Mouse (Mus musculus): ENCODE data around the gene Mrpl37. TPM values are rescaled to one million over a fixed set of nuclear protein-coding genes. Genes with fewer than 3 reads are reported as not detected.
A peak's percentile ranks its signal among the peaks of the same experiment; 100 is the strongest.

The Mrpl37 gene
- total RNA-seq, 2 experiments from 2014 or later, result 78.5 to 104 TPM

DNA sequence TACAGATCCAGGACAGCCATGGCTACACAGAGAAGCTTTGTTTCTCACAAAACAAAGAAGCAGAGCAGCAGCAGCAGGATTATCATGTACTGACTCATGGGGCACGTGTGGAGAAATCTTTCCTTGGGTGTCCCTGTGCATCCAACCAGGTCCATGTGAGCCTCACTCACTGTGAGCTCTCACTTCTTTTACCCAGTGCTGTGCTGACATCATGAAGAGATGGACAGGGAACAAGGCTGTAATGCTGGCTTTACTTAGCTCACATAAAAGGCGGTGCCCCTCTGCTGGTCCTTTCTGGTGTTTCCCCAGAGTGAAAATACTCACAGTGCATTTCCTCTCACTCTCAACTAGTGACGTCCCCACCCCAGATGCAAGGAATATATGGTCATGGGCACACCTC, 45.2 kb downstream of the Mrpl37 start:
- no peak for ATAC-seq (replicated peaks; ENCODE audit: low FRiP score, low TSS enrichment, poor library complexity, severe bottlenecking)

DNA sequence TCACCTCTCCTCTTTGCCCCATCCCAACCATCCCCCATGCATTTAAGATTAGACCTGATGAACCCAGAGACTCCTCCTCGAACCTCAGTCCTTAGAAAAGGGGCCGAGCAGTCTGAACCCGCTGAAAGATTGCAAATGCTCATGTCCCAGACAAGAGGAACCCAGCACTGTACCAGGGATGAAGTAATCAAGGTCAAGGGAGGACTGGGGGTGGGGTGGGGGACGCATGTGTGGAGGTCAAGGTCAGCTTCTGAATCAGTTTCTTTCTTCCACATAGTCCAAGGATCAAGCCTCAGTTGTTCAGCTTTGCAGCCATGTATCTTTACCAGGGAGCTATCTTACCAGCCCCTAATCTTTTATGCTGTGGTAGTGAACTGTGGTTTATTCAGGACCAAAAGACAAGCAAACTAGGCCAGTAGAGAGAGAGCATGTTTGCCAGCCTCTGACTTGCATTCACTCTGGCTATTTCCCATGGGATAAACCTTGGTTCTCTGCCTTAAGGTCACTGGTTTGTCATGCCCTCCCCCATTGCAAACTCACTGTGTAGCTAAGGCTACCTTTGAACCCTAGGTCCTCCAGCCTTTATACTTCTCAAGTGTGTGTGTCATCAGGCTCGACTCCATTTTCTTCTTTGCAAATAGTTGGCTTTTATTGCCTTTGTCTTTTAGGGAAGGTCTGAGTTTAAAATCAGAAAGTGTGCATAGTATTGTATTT, 46.2 kb downstream of the Mrpl37 start:
- ATAC-seq (replicated peaks; ENCODE audit: low FRiP score, low TSS enrichment, poor library complexity, severe bottlenecking), result no peak

DNA sequence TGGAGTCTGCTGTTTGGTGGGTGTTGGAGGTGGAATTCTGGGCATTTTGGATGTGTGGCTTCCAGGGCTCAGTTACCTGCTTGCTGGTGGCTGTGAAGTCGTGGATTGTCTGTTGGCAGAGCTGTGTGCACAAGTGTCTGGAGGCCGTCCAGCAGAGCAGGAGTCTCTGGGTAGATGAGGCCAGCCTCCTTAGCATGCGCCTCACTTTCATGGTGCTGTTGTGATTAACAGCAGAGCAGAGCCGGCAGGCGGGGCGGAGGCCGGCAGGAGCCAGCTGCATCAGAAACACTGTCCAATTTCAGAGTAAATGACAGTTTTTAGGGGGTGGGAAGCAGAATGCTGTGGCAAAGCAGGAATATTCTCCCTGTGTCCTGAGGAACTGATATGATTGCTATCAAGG, 47.6 kb downstream of the Mrpl37 start:
- ATAC-seq (replicated peaks; ENCODE audit: low FRiP score, low TSS enrichment, poor library complexity, severe bottlenecking), result no peak

DNA sequence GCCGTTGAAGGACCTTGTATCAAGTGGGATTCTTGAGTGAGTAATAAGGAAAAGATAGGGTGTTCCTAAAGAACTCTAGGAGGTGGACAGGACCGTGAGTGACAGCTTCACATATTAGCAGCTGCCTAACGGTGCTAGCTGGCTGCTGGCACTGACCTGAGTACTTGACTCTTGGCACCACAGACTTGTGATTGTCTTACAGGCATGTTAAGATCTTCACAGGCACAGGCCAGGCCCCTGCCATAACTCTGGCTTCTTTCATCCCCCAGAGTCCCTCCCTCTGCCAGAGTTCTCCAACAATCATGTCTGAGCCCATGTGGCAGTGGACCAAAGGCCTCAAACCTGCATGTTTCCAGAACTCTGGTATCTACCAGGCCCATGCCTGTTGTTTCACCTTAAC, 48.1 kb downstream of the Mrpl37 start:
- no peak for ATAC-seq (replicated peaks; ENCODE audit: low FRiP score, low TSS enrichment, poor library complexity, severe bottlenecking)

DNA sequence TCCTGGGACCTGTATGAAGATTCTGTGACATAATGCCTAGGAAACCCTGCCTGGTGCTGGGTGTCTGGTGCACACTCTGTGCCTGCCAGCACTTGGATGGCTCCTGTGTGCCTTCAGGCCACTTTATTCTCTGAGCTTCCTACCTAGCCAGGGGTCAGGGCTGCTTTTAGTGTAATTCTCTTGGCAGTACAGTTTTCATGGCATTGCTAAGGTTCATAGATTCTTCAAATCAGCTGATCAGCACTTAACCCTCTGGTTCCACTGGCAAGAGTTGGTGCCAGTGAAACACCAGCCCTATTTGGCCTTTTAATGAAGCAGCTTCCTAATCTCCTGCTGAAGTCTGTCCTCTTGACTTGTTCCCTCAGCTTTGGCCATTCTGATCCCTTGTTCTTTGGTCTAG, 49.4 kb downstream of the Mrpl37 start:
- no peak for ATAC-seq (replicated peaks; ENCODE audit: low FRiP score, low TSS enrichment, poor library complexity, severe bottlenecking)

DNA sequence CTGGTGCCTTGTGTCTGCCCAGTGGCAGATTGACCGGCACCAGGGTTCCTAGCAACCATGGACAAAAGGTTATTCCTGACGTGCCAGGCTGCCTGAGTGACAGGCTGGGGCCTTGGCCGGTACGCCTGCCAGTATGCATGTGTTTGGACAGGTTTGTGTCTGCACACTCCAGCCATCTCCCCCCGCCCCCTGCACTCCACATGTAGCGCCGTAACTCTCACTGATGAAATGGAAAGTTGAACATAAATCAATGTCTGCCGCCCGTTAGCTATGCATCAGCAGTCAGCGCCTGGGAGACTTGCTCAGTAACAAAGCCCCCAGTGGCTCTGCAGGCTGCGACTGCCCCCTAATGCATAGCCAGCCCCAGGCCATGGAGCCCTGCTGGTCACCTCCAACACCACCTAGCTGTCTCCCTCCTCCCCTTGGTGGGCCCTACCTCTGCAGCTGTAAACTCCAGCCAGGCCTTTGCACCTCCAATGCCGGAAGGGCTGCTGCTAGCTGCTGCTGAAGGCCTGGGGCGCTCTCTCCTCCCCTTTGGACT, 50.6 kb downstream of the Mrpl37 start:
- no peak for ATAC-seq (replicated peaks; ENCODE audit: low FRiP score, low TSS enrichment, poor library complexity, severe bottlenecking)

DNA sequence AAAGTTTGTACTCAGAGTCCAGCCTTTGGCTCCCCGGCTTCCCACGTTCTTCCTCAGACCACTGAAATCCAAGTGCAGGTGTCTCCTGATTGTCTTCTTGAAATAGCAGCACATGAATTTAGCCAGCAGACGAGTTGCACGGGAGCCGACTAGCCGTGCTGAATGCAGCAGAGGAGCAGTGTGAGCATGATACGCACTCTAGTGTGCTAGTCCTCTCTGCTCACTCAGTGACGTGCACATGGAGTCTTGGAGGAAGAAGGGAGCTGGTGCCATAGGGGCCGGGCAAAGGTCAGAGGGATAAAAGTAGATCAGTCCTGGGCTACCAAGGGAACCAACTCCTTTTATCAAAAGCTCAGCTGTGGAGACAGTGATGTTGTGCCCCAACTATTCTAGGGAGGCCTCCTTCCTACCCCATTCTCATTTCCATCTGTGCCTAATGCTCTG, 52.8 kb downstream of the Mrpl37 start:
- ATAC-seq (replicated peaks; ENCODE audit: low FRiP score, low TSS enrichment, poor library complexity, severe bottlenecking), result no peak

DNA sequence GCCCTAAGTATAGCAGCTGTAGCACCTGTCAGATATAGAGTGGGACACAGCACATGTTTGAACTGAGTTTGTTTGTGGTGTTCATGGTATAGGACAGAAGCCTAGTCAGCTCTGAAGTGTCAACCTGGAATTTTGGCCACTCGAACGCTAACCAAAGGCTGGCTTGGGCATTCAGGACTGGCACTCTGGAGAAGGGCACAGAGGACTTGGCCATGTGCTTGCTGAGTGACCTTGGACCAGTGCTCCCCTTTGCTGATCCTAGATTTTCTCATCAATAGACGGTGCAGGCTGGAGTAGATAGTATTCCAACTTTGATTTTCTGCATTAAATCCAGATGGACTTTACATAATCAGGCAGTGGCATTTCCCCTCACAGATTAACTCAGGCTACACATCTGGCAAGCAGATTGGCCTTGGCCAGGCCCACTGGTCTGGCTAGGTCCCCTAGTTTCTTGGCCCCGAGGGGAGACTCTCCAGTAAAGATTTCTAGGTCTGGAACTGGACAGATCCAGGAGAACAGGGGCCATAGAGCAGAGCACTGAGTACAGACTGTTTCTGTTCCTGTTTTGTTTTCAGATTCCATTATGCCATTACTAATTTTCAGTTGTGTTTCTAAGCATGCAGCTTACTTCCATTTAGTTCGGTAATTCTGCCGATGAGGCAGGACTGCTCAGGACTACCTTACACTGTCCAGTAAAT, 53.4 kb downstream of the Mrpl37 start:
- ATAC-seq (replicated peaks; ENCODE audit: low FRiP score, low TSS enrichment, poor library complexity, severe bottlenecking), result no peak

DNA sequence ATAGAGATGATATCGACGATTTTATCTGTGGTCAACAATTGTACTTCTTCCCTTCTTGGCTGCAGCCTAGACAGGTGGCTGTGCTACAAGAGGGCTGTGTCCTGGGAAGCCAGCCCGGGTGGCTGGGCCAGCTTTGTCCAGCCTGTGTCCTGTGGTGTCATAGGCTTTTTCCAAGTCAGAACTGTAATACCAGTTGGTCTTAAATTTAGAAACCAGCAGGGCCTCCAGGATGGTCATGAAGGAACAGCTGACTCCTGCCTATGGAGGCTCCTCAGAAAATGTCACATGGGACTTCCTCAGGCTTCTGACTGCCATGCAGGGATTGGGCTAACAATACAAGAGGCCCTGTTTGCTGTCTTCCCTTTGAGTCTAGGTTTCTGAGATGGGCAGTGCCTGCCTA, 54.1 kb downstream of the Mrpl37 start:
- no peak for ATAC-seq (replicated peaks; ENCODE audit: low FRiP score, low TSS enrichment, poor library complexity, severe bottlenecking)

DNA sequence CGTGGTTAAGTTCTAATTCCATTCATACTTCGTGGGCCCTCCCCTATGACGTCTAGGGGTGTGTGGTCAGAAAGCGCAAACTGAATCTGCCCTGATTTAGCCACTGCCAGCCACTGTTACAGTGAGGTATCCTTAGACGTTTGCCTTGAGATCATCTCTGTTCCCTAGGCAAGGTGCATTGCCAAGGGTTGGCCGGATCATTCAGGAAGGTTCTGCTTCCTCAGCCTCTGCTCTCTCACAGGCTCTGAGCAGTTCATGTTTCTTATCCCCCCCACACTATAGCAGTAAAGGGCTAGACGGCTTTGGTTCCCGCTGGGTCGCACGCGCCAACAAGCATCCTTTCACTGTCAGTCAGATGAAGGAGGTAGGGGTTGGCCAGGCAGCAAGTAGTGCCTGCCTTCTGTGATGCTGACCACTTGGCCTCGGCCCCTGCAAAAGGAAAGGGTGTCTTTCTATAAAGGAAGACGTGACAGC, 54.6 kb downstream of the Mrpl37 start:
- no peak for ATAC-seq (replicated peaks; ENCODE audit: low FRiP score, low TSS enrichment, poor library complexity, severe bottlenecking)

DNA sequence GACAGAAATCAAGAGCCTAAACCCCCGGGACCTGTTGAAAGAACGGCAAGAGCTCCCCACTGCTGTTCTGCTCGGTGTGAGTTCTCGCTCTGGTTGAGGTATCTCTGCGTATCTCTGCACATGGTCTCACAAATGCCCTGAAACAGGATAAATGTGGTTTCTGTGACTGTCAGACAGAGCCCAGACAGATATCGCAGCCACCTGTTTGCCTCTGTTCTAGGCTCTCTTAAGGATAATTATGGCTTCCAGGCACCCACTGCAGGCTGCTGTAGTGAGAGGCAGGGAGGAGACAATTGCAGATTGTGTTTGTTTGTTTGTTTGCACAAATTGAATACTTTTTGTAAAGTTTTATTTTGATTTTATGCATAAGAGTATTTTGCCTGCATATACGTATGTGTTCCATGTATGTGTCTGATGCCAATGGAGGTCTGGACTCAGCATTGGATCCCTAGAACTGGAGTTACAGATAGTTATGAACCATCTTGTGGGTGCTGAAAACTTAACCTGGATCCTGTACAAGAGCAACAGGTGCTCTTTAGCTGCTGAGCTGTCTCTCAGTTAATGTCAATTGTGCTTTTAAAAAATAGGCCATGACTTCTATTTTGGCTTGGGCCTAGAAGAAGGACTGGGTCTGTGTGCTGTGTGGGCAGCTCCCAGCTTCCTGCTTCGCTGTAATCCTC, 55.2 kb downstream of the Mrpl37 start:
- ATAC-seq (replicated peaks; ENCODE audit: low FRiP score, low TSS enrichment, poor library complexity, severe bottlenecking), result peak; percentile 48

DNA sequence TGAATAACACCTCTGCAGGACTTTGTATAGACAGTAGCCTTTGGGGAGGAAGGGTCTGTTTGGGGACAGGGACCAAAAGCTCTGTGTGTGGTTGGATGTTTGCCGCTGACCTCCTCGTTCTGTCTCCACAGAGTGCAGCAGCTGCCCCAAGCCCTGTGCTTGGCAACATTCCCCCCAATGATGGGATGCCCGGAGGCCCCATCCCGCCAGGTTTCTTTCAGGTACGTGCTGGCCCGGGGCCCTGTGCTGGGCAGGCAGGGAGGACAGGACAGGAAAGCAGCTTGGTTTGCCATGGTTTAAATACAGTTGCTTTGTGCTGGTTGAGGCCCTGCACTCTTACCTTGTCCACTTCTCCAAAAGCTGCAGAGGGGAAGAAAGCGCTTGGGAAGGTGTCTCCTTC, 57.1 kb downstream of the Mrpl37 start:
- no peak for ATAC-seq (replicated peaks; ENCODE audit: low FRiP score, low TSS enrichment, poor library complexity, severe bottlenecking)

DNA sequence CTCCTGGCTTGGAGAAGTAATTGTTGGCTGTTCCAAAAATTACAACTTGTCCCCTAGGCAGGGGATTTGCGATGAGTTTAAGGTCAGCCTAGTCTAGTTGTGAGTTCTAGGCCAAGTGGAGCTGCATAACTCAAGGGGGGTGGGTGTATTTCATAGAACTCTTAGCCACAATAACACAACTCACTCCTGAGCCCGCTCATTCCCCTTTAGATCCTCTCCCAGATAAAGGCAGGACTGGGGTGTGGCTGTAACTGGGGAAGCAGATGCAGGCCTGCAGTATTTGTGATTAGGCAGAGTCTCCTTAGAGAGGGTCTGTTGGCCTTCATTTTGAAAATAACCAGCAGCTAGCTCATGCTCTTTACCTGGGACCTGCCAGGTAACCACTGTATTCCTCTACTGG, 58.5 kb downstream of the Mrpl37 start:
- ATAC-seq (replicated peaks; ENCODE audit: low FRiP score, low TSS enrichment, poor library complexity, severe bottlenecking), result peak; percentile 57

DNA sequence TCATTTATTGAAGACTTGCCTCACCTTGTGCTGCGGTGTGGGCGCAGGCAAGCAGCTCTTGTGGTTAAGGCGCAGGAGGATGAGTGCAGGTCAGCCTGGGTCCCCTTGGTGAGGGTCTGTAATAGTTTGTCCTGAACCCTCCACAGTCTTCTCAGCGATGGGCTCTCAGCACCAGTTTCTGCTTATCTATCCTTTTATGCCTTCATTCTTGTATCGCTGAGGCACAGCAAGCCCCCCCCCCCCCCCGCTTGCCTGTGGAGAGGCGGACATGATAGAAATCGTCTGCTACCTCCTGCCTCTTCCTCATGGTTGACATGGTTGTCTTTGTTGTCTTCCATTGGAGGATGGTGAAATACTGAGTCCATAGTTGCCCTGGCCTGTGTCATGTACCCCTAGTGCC, 59.3 kb downstream of the Mrpl37 start:
- ATAC-seq (replicated peaks; ENCODE audit: low FRiP score, low TSS enrichment, poor library complexity, severe bottlenecking), result 0 out of 2 replicates have a peak, but pooled peaks have one; percentile 9

DNA sequence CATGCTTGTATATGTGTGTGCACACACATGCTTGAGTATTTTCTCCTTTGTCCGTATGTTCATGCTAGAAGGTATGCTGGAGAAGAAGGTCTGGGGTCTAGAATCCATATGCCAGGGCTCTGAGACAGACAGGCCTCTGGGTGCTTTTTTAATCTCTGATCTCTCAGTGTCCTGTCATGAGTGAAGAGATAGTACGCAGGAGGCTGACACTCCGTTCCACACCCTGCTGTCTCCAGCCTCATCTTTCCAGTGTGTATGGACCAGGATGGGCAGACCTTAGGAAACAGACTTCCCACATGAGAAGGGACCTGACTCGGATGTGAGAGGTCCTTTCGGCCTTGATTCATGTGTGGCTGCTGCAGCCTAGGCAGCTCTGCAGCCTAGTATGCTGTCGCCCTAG, 59.9 kb downstream of the Mrpl37 start:
- no peak for ATAC-seq (replicated peaks; ENCODE audit: low FRiP score, low TSS enrichment, poor library complexity, severe bottlenecking)

DNA sequence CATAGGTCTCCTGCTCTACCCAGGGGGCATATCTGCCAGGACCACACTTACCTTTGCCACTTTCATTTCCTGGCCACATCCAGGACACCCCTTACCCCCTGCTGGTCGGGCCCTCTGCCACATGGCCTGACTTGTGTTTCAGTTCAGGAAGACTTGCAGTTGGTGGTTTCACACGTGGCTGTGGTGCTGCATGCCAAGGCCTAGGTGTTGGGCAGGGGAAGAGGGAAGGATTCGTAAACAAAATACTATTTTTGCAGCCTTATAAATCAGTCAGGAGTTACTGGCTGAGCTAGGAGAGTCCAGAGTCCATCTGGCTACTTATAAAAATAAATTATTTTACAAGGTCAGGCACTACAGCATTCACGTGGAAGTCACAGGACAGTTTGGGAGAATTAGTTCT, 60.4 kb downstream of the Mrpl37 start:
- no peak for ATAC-seq (replicated peaks; ENCODE audit: low FRiP score, low TSS enrichment, poor library complexity, severe bottlenecking)
